10 mouse cellular contexts compared by ENCODE assay signal in genomic region chr12:79193441-79193840, GRCm38 (mm10). TPM values are rescaled to one million over a fixed set of nuclear protein-coding genes. Genes with fewer than 3 reads are reported as not detected.
A peak's percentile ranks its signal among the peaks of the same experiment; 100 is the strongest.
DNase-seq lines count a peak whose midpoint lies in the region; ATAC-seq lines count a peak whose summit lies in the region.
"Had no signal": no experiment of that assay in that cellular context is flagged by ENCODE, and none has a peak within 500 bp of the region (broad histone marks: within the 10 kb centered on the region; RNA-seq: fewer than 3 reads in every experiment).

No protein-coding gene starts in this region.

- no peak overlapping the region for H3K9ac ChIP-seq in hindbrain, embryonic 11.5 days (ENCODE audit: low read depth, low read length)
- H3K9ac ChIP-seq in hindbrain, embryonic 16.5 days (ENCODE audit: low read depth, low read length), result no peak overlapping the region
- H3K9ac ChIP-seq: embryonic facial prominence, embryonic 13.5 days; neural tube, embryonic 13.5 days had no signal

- H3K4me3 ChIP-seq in hindbrain, embryonic 11.5 days (ENCODE audit: low read depth, low read length), result no peak overlapping the region
- no peak overlapping the region for H3K4me3 ChIP-seq in hindbrain, embryonic 16.5 days (ENCODE audit: low read length)
- H3K4me3 ChIP-seq: embryonic facial prominence, embryonic 13.5 days; neural tube, embryonic 13.5 days had no signal

- no peak overlapping the region for H3K4me2 ChIP-seq in hindbrain, embryonic 11.5 days (replicated peaks; ENCODE audit: low read depth, low read length)
- H3K4me2 ChIP-seq in hindbrain, embryonic 16.5 days (ENCODE audit: low read length), result no peak overlapping the region
- H3K4me2 ChIP-seq: embryonic facial prominence, embryonic 13.5 days; neural tube, embryonic 13.5 days had no signal

- no peaks in the 10 kb centered on the region for H3K36me3 ChIP-seq in hindbrain, embryonic 11.5 days (ENCODE audit: control insufficient read depth, insufficient read depth, low read length)
- H3K36me3 ChIP-seq in hindbrain, embryonic 16.5 days (ENCODE audit: control insufficient read depth, insufficient read depth, low read length), result no peaks in the 10 kb centered on the region

- WGBS in hindbrain, embryonic 11.5 days, result 9% methylated on average over 3 of the region's 3 CpGs
- WGBS in hindbrain, embryonic 16.5 days, result 15% methylated on average over 3 of the region's 3 CpGs

- peak; percentile 79 for DNase-seq in hindbrain, embryonic 11.5 days (ENCODE audit: low spot score)
- DNase-seq in NIH3T3 (ENCODE audit: low read depth), result peak; percentile 91
- DNase-seq in cerebellum, postnatal 25 days, result peak; percentile 63 to 81
- peak; percentile 73 to 82 for DNase-seq in heart, postnatal 10 days
- DNase-seq in left cerebral cortex, postnatal 10 days (ENCODE audit: extremely low spot score in 1 of 2, low spot score in 2 of 2), result peak; percentile 44 to 72
- DNase-seq in natural killer cell, adult 2 months (ENCODE audit: low spot score in 2 of 2), result peak; percentile 45 to 67
- DNase-seq in testis, postnatal 10 days (ENCODE audit: low spot score), result peak; percentile 83

- no peak overlapping the region for H3K27ac ChIP-seq in hindbrain, embryonic 11.5 days (ENCODE audit: low read depth, low read length)
- H3K27ac ChIP-seq in hindbrain, embryonic 16.5 days (ENCODE audit: low read depth, low read length), result no peak overlapping the region
- H3K27ac ChIP-seq: embryonic facial prominence, embryonic 13.5 days; neural tube, embryonic 13.5 days had no signal

- H3K4me1 ChIP-seq in hindbrain, embryonic 11.5 days (replicated peaks; ENCODE audit: control insufficient read depth, insufficient read depth, low read length), result 0 out of 2 replicates have a peak, but pooled peaks cover 4% of the 10 kb centered on the region
- peaks cover 17% of the 10 kb centered on the region for H3K4me1 ChIP-seq in hindbrain, embryonic 16.5 days (ENCODE audit: control insufficient read depth, insufficient read depth, low read depth, low read length)

- H3K27me3 ChIP-seq in hindbrain, embryonic 11.5 days (ENCODE audit: control insufficient read depth, insufficient read depth, low read length), result no peaks in the 10 kb centered on the region
- H3K27me3 ChIP-seq in hindbrain, embryonic 16.5 days (replicated peaks; ENCODE audit: control insufficient read depth, insufficient read depth, low read length), result no peaks in the 10 kb centered on the region
- H3K27me3 ChIP-seq: embryonic facial prominence, embryonic 13.5 days; neural tube, embryonic 13.5 days had no signal

- ATAC-seq in hindbrain, embryonic 11.5 days (ENCODE audit: low FRiP score), result no peak
- ATAC-seq in hindbrain, embryonic 16.5 days, result no peak

- intact Hi-C loops in heart, postnatal 10 days (cut with DNase I), result loop anchor here (1.0 kb wide), 1 partner anchor 68 kb away; no protein-coding TSS in a partner anchor
- intact Hi-C loops in left cerebral cortex, postnatal 10 days (cut with DNase I), result no loop called here

- no peaks in the 10 kb centered on the region for H3K9me3 ChIP-seq in hindbrain, embryonic 11.5 days (ENCODE audit: control insufficient read depth, low read length)
- H3K9me3 ChIP-seq in hindbrain, embryonic 16.5 days (ENCODE audit: control insufficient read depth, low read length), result no peaks in the 10 kb centered on the region
- H3K9me3 ChIP-seq: embryonic facial prominence, embryonic 13.5 days; neural tube, embryonic 13.5 days had no signal

RNA-seq across cellular contexts. Expression of gene Rdh11, which starts 1.3 kb away (rescaled TPM):
- 29.6 and 30.0 TPM in 2 replicates for polyA plus RNA-seq in hindbrain, embryonic 11.5 days (2014; fragmentation: Nextera tagmentation; extraction: Ambion mirVana)
- polyA plus RNA-seq in hindbrain, embryonic 16.5 days (2015; fragmentation: Nextera tagmentation; extraction: Ambion mirVana), result 36.1 and 41.1 TPM in 2 replicates
- total RNA-seq in heart, postnatal 10 days (2021), result 1 to 10 TPM; 7.2 to 8.5 TPM
- total RNA-seq in left cerebral cortex, postnatal 10 days (2021), result 10 to 100 TPM; 32.1 to 34.3 TPM

RNA-seq across cellular contexts. Expression of gene Rdh12, which starts 15.3 kb away (rescaled TPM):
- 0.88 and 1.5 TPM in 2 replicates for polyA plus RNA-seq in hindbrain, embryonic 11.5 days (2014; fragmentation: Nextera tagmentation; extraction: Ambion mirVana)
- polyA plus RNA-seq in hindbrain, embryonic 16.5 days (2015; fragmentation: Nextera tagmentation; extraction: Ambion mirVana), result 1.1 and 1.5 TPM in 2 replicates
- under 1 TPM; 0.31 to 0.32 TPM for total RNA-seq in heart, postnatal 10 days (2021)
- 1 to 10 TPM in 1 of 2 experiments, under 1 TPM in 1; 0.86 to 1.5 TPM for total RNA-seq in left cerebral cortex, postnatal 10 days (2021)

RNA-seq across cellular contexts. Expression of gene Vti1b, which starts 21.0 kb away (rescaled TPM):
- polyA plus RNA-seq in hindbrain, embryonic 11.5 days (2014; fragmentation: Nextera tagmentation; extraction: Ambion mirVana), result 119 and 121 TPM in 2 replicates
- 230 and 258 TPM in 2 replicates for polyA plus RNA-seq in hindbrain, embryonic 16.5 days (2015; fragmentation: Nextera tagmentation; extraction: Ambion mirVana)
- total RNA-seq in heart, postnatal 10 days (2021), result 10 to 100 TPM; 62.1 to 69.2 TPM
- 100 to 1,000 TPM; 186 to 187 TPM for total RNA-seq in left cerebral cortex, postnatal 10 days (2021)
